Mouse (Mus musculus): Measurements from ENCODE around the gene Zpbp2.

Zpbp2 gene

DNA sequence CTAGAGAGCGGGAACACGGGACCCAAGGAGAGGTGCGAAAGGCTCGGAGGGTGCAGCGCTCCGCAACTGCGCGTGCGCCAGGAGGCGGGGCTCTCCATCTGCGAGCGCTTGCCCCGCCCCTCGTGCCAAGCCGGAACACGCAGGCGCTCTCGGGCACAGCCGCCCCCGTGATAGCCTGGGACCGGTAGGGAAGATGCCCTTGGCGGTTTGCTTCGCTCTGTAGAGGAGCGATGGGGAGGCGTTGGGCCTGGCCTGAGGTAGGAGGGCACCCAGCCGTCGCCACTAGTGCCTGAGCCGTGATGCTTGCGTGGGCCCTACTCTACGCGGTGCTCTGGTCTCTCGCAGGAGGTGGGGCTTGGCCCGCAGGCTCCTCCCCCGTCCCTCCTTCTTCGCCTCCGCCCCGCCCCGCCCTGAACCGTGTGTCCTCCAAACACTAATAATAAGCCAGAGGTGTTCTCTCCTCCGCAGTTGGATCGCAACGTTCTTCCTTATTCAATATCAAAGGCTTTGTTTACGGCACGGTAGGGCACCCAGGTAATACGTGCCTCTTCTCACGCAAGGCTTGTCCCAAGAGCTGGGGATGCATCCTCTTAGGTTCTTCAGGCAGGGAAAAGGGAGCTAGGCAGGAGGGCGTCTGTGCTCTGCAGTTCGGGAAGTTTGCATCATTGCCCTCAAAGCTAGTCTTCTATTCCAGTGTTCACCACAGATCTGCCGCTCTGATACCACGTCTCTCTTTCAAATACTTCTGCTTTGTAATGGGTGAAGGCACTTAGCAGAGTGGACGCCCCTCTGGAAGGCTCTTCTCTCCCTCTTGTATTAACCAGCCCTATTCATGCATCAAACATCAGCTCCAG, at the start of gene Zpbp2:
Zpbp2 (plus strand) TSS at position 123 of the 854 bp plus-strand sequence.
- DNase-seq (ENCODE audit: inconsistent age in 2 of 2, low spot score in 1 of 2), result peak; percentile 93 to 98

DNA sequence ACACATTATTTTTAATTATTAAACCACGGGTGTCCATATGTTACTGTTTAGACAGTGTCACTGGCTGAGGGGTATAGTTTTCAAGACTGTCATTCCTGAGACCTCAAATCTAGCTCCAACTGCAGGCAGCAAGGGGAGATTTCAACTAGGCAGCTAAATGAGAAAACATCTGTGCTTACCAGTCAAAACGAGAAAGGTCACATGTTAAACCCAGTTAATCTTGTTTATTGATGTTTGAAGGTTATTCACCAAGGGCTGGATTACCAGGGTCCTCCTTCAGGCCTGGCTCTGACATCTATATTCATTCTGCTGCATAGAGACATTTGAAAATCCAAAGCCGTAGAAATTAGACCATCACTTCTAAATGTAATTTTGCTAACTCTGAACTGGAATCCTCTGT, 46.0 kb upstream of the Zpbp2 start:
- DNase-seq (ENCODE audit: inconsistent age in 2 of 2, low spot score in 1 of 2), result no peak

DNA sequence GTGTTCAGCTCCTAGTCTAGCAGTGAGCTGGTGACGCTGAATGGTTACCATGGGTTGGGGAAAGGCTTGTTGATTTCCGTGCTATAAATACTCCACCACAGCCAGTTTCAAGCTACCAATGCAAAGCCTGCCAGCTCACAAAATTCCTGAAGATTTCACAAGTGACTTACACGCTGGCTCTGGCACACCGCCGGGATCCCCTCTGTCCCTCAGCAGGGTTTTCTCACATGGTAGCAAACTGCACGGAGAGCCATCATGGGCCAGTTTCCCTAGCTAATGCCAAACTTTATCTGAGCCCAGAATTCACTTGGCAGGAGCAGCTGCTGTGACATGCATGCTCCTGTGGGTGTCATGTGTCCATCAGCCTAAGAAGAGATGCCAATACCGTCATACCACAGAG, 41.5 kb upstream of the Zpbp2 start:
- peak; percentile 4 to 34 for DNase-seq (ENCODE audit: inconsistent age in 2 of 2, low spot score in 1 of 2)

DNA sequence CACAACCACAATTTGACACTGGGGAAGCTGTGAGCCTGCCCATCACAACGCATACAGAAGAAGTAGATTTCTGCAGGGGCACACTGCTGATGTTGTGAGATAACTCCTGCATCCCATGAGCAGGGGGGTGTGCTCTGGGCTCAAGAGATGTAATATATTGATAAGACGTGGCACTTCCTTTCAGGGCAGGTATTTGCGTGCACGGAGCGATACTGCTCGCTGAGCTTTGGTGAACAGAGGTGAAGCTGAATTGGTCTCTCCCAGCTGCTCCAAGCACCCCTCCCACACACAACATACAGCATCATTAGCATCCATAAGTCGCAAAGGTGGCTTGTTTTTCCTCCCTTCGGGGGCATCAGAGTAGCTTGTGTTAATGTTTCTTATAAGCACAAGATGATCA, 40.8 kb upstream of the Zpbp2 start:
- no peak for DNase-seq (ENCODE audit: inconsistent age in 2 of 2, low spot score in 1 of 2)

DNA sequence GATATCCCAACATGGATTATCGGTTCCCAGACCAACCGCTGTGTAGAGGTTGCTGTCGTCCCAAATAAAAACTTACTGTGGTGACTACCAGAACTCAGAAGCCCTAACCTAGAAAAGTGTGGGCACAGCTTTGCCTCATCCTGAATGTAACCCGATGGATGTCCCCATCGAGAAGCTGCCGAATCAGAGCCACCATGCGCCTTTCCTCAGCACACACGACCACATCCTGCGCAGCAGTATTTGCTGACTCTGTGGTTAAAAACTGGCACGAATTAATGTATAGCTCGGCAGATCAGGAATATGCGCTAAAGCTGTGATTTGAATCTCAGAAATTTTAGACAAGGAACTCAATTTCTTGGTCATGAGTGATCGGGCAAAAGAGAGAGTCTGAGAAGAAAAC, 38.0 kb upstream of the Zpbp2 start:
- no peak for DNase-seq (ENCODE audit: inconsistent age in 2 of 2, low spot score in 1 of 2)

DNA sequence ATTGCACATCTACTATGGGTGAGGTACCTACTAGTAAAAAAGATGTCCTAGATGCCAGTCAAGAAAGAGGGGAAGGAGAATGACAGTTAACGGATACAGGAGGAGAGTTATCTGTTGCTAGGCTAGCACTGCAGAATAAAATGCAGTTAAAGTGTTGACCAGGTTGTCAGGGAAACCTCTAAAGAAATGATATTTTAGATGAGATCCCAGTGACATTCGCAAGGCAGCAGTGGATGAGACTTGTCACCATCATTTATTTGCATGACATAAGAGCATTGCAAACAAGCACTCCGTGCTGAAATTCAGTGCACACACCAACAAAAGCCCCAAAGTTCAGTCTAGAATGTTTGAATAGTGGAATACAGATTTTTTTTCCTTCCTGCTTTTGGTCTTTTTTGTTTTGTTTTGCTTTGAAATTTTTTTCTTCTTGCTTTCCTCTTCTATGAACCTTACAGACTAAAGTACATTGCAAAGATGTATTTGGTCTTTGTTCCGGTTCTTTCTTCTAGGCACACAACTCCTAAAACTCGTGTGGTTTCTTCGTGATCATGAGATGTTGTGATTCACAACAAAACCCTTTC, 37.5 kb upstream of the Zpbp2 start:
- no peak for DNase-seq (ENCODE audit: inconsistent age in 2 of 2, low spot score in 1 of 2)

DNA sequence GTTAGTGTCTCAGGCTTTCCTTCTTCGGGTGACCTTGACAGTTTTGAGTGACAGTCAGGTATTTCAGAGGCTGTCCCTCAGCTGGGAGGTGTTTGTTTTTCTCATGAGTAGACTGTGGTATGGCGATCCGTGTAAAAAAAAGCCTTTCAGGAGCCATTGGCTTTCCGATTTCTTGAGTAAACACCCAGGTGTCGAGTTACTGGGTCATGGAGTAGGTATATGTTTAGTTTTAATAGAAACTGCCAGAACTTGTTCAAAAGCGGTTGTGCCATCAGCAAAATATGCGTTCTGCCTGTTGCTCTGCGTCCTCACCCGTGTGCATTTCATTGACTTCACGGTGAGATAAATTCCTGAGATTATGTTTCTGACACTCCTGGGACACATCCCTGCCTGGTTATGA, 30.4 kb upstream of the Zpbp2 start:
- DNase-seq (ENCODE audit: inconsistent age in 2 of 2, low spot score in 1 of 2), result no peak

DNA sequence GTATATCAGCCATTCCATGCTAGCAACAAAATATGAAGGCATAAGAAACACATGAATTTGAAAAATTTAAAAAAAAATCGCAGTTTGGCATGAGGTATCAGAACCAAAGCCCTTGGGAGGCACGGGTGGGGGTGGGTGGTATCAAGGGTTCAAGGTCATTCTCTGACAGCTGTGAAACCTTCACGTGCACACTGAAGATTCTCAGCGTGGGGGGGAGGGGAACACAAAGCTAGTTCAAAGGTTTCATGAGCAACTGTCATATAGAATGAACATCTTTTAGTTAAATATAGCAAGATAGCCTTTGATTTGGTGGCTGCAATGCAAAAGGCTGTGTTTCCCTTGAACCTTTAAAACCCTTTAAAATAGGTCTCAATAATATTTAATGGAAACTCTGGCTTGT, 25.8 kb upstream of the Zpbp2 start:
- DNase-seq (ENCODE audit: inconsistent age in 2 of 2, low spot score in 1 of 2), result no peak

DNA sequence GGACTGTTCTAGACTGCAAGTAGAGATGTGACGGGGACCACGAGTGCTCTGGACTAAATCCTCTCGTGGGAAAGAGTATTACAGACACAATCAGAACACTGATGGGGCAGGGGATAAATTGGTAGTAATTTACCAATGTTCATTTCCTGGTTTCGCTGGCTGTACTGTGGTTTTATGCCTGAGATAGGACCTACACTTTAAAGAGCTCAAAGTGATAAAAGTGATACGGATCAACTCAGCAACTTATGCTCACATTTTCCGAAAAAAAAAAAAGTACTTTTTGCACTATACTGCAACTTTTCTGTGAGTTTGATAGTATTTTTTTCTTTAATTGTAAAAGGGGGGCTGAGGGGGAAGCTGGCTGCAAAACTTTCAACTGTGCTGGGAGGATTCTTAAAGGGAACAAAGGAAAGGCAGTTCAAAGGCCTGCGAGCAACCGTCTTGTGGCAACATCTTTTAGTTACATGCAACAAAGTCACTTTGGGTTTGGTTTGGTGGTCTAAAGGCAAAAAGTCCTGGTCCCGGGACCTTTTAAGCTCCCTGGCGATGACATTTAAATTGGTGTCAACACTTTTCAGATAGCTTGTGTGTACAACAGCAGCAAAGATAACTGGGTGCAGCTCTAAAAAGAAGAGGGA, 24.0 kb upstream of the Zpbp2 start:
- no peak for DNase-seq (ENCODE audit: inconsistent age in 2 of 2, low spot score in 1 of 2)

DNA sequence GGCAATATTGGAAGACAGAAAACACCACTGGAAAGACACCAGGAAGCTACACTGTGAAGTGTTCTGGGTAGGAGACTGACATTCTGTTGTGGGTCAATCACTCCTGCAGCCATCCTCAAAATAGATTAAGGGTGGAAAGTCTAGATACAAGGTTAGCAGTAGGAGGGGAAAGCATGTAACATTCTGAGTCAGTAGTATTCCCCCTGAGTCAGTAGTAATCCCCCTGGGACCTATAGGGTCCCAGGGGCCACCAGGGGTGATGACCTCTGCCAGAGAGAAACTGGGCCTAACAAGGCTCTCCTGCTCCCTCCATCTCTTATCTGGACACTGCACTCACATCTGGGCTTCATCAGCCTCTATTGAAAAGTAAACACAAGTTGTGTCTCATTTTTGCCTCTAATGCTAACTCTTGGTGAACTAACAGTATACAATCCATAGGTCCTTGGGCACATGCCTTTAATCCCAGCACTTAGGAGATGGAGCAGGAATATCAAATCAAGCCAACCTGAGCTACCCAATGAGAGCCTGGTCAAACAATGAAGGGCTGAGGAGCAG, 13.3 kb upstream of the Zpbp2 start:
- no peak for DNase-seq (ENCODE audit: inconsistent age in 2 of 2, low spot score in 1 of 2)

DNA sequence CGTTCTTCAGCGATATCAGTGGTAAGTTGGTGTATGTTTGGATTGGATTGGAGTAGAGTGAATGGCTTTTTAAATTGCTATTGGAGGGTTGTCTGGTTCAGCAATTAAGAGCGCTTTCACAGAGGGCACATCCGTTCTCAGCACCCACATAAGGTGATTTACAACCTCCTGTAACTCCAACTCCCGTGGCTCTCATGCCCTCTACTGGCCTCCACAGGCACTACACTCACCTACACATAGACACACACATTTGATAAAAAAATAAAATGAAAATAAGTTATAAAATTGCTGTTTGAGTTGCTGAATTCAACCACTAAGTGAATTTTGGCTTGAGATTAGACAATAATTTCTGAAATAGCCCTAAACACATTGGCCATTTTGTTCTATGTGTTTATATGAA, 10.6 kb upstream of the Zpbp2 start:
- DNase-seq (ENCODE audit: inconsistent age in 2 of 2, low spot score in 1 of 2), result no peak

DNA sequence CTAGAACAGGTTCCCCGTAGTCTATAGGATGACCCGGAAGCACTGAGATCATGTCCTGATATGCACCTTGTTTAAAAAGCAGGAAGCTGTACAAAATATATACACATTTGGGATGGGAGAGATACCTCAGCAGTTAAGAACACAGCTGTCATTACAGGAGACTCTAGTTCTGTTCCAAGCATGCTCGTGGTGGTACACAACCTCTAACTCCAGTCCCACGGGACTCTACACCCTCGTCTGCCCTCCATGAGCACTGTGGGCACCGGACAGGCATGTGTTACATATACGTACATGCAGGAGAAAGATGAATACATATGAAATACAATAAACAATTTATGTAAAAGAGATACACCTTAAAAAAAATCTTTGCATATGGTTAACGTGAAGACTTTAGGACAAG, 8.3 kb upstream of the Zpbp2 start:
- no peak for DNase-seq (ENCODE audit: inconsistent age in 2 of 2, low spot score in 1 of 2)

DNA sequence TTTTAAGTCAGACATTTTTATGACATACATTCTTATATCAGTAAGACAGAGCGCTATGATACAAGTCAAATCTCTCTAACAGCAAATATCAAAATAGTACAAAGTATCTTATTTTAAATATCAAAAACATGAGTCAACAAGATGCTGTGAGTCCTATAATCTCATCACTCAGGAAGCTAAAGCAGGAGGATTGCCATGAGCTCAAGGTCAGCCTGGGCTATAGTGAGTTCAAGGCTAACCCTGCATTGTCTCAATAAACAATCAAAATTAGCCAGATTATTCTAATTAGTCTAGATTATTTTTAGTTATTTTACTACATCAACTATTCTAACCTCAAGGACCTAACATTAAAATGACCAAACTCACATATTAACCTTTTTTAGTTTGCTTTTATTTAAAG, 7.5 kb upstream of the Zpbp2 start:
- DNase-seq (ENCODE audit: inconsistent age in 2 of 2, low spot score in 1 of 2), result no peak

DNA sequence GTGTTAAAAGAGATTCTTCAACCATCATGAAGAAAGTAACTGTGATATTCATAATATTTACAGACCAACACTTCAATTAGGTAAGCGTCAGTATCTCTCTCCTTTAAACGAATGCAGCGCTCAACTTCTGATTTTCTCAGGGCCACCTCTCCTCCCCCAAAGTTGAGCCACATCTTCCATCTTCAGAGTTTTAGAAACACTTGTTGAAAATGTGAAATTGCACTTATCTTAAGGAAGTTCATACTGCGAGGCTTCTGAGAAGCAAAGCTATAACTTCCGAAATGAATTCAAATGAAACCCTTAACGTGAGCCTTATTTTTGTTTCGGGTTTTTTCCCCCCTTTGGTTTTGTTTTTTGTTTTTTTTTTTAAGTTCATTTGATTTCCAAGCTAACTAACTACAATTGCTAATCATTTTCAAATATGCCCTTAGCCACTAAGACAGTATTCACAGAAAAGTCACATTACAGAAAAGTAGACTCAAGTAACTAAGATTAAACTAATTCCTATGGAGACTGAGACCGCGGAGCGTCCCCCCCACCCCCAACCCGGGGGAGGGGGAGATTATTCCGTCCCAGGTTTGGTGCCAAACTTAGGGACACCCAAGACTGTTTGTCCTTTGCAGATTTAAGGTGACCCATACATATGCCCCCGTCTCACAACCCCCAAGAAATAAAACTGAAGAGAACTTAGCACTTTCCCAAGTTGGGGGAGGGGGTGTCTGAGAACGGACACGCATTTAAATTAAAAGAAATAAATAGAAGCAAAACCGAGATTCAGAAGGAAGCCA, 5.8 kb upstream of the Zpbp2 start:
- DNase-seq (ENCODE audit: inconsistent age in 2 of 2, low spot score in 1 of 2), result no peak

DNA sequence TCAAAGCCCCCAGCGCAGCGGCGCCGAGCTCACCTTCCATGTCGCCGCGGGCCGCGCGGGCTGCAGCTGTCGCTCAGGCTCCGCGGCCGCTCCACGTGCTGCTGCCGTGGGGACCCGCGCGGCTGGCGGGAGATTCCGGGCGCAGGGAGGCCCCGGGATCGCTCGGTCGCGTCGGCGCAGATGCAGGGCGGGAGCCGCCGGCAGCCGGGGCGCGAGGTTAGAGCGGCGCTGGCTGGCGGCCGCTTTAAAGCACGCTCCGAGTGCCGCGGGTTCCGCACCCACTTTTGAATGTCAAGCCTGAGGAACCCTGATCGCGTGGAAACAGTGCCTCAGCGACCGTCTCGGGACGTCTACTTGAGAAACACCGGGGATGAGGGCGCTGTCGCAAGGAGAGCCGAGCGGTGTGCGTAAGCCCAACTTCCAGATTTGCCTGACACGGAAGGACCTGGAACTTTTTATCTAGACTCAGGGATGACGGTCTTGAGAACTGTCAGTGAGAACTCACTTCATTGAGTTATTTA, 5.1 kb upstream of the Zpbp2 start, which contains the start of gene Ikzf3:
Ikzf3 (minus strand) TSS at position 321 of the 521 bp plus-strand sequence.
- peak; percentile 23 to 73 for DNase-seq (ENCODE audit: inconsistent age in 2 of 2, low spot score in 1 of 2)

DNA sequence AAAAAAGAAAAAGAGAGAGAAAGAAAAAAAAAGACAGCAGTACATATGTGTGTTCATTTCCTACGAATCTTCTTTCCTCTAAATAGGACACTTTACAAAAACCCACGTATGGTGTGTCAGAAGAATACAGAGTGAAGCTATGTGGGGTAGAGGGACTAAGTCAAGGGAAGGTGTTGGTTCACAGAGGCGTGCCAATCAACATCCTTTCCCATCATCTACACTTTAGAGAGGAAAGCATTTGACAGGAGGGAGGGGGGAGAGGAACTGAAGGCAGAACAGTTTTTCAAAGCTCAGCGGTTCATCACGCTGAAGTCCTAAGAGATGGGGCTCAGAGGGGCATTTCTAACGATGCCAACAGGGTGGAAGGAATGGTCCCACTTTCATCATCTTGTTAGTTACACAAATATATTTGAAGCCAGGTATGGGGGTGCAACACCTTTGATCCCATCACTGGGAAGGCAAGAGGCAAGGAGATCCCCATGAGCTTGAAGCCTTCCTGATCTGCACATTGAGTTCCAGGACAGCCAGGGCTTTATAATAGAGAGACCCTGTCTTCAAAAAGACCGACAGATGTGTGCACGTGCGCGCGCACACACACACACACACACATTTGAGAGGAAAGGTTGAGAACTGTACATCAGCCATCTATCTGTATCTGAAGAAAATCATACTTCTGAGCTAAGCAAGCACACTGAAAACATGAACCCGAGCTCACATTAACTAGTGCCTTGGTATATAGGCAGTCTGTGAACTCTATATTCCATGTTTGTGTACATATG, 4.2 kb upstream of the Zpbp2 start:
- DNase-seq (ENCODE audit: inconsistent age in 2 of 2, low spot score in 1 of 2), result no peak

DNA sequence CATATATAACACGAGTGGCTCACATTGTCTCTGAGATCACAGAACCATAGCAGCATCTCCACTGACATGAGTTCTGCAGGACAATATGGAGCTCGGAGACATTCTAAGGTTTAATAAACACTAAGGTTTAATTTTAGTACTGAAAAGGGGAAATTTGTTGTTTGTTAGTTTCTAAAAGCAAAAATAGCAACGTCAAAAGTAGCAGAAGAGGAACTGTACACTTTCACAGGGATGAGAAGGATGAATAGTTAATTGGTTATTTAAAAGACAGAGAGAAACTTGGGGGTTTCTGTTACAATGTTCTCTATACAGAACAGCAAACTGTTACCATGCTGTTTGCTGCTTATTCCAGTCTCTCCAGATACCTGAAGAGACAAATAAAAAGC, 3.6 kb upstream of the Zpbp2 start:
- no peak for DNase-seq (ENCODE audit: inconsistent age in 2 of 2, low spot score in 1 of 2)

DNA sequence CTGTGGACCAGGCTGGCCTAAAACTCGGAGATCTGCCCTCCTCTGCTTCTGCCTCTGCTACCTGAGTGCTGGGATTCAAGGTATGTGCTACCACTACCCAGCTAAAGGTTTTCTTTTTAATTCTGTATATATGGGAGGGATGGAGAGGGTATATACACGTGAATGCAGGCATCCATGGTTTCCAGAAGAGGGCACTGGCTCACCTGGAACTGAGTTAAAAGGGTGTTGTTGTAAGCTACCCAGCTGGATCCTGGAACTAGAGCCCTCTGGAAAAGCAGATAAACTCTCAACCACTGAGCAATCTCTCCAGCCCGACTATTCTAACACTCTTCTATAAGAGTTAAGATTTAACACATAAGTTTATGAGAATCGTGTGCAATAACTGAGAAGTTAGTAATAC, 1.5 kb upstream of the Zpbp2 start:
- no peak for DNase-seq (ENCODE audit: inconsistent age in 2 of 2, low spot score in 1 of 2)

DNA sequence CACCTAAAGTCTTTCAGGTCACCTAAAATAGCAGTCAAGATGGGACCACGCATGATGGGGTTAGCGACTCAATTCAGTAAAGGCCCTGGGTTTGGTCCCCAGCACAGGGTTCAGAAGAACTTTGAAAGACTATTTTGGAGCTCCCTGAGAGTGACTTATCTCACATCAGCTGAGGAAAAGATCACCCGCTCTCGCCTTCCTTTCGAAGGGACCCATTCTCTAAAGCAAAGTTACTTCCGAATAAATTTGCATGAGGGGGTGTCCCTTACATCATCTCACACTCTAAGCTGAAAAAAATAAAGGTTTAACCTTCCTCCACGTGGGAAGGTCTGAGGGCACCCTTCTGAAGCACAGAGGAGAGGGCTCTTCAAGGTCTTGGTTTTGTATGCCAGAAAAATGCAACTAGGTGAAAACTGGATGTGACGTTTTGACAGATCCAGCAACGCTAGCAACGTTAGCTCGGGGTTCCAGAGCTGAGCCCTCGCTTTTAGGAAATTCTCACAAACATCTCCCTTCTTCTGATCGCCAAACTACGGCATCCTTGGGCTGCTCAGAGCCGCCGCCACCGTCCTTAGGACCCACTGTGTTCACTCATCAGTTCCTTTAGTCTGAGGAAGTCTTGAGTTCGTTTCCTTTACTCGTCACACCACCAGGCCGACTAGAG, 454 bp upstream of the Zpbp2 start:
- no peak for DNase-seq (ENCODE audit: inconsistent age in 2 of 2, low spot score in 1 of 2)

DNA sequence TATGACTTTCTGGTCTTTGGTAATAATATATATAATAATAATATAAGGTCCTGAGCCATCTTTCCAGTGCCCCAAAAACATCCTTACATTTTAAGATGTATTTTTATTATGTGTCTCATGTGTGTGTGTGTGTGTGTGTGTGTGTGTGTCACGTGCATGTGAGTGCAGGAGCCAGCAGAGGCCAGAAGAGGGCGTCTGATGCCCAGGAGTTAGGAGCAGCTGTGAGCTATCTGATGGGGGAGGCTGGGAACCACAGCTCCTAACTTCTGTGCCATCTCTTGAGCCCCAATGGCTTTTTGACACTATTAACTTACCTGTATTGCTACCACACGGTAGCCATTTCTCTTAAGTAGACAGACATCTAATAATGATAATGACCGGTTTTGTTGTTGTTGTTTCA, 3.1 kb downstream of the Zpbp2 start:
- DNase-seq (ENCODE audit: inconsistent age in 2 of 2, low spot score in 1 of 2), result no peak

Data from adrenal gland, adult (tissue).